Mouse (Mus musculus): ENCODE data around the gene H13. TPM values are rescaled to one million over a fixed set of nuclear protein-coding genes. Genes with fewer than 3 reads are reported as not detected.

H13 gene
- polyA plus RNA-seq, 1 experiment from 2014 or later = 98.1 TPM

- Histone ChIP-seq H3K27me3 (ENCODE audit: insufficient read depth, low read length) (peaks cover 34% of the 10 kb centered on the region), H3K9ac (no peak overlapping the region; the same call in 1 of the 2 replicates), H3K4me1 (ENCODE audit: insufficient read depth) (no peaks in the 10 kb centered on the region), H3K27ac (ENCODE audit: low read depth) (no peak overlapping the region), H3K4me2 (peak overlapping the region; percentile 83; the same call in 1 of the 2 replicates), H3K9me3 (ENCODE audit: low read depth, low read length) (no peaks in the 10 kb centered on the region), H3K36me3 (ENCODE audit: insufficient read depth) (no peaks in the 10 kb centered on the region), H3K4me3 (ENCODE audit: low read depth, low read length) (peak overlapping the region; percentile 51; the same call in 1 of the 2 replicates)
- TF ChIP-seq CTCF (IDR thresholded peaks at IDR 0.05; ENCODE audit: low read depth) = no peak
- ATAC-seq (ENCODE audit: insufficient read depth) (no peak), DNase-seq (no peak)
- WGBS = 45% methylated on average over 17 of the region's 17 CpGs
Measured at GRCm38 (mm10) chr2:152628066-152628465, 41.2 kb upstream of the H13 start.

DNA sequence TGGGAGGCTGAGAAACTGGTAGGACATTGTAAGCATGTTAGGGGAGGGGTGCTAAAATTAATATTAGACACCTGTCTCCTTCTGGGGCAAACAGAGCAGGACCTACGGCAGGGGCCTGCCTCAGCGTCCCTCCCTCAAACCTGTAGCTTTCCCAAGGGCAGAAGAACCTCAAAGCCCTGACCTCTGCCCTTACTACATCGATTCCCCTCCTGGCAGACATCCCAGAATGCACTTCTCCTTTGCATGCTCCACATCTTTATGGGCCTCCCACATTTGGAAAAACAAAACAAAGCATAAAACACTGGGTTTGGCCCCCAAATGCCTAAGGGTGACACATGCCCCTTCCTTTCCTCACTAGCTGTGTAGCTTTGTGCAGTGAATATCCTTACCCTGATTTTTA, 40.0 kb upstream of the H13 start:
- H3K9ac ChIP-seq = no peak overlapping the region
- DNase-seq (no peak), ATAC-seq (ENCODE audit: insufficient read depth) (no peak)
- no peak overlapping the region for H3K4me2 ChIP-seq
- WGBS = 39% methylated on average over 3 of the region's 3 CpGs
- H3K27ac ChIP-seq (ENCODE audit: low read depth) = no peak overlapping the region
- no peaks in the 10 kb centered on the region for H3K9me3 ChIP-seq (ENCODE audit: low read depth, low read length)
- no peaks in the 10 kb centered on the region for H3K4me1 ChIP-seq (ENCODE audit: insufficient read depth)
- no peak for TF ChIP-seq CTCF (IDR thresholded peaks at IDR 0.05; ENCODE audit: low read depth)
- peaks cover 34% of the 10 kb centered on the region for H3K27me3 ChIP-seq (ENCODE audit: insufficient read depth, low read length)
- H3K4me3 ChIP-seq (ENCODE audit: low read depth, low read length) = no peak overlapping the region
- no peaks in the 10 kb centered on the region for H3K36me3 ChIP-seq (ENCODE audit: insufficient read depth)

- DNase-seq (no peak), ATAC-seq (ENCODE audit: insufficient read depth) (no peak)
- Histone ChIP-seq H3K36me3 (ENCODE audit: insufficient read depth) (no peaks in the 10 kb centered on the region), H3K4me3 (ENCODE audit: low read depth, low read length) (no peak overlapping the region), H3K9me3 (ENCODE audit: low read depth, low read length) (no peaks in the 10 kb centered on the region), H3K4me2 (no peak overlapping the region), H3K27me3 (ENCODE audit: insufficient read depth, low read length) (peaks cover 34% of the 10 kb centered on the region), H3K9ac (no peak overlapping the region), H3K4me1 (ENCODE audit: insufficient read depth) (no peaks in the 10 kb centered on the region), H3K27ac (ENCODE audit: low read depth) (no peak overlapping the region)
- WGBS = 72% methylated on average over 6 of the region's 6 CpGs
- no peak for TF ChIP-seq CTCF (IDR thresholded peaks at IDR 0.05; ENCODE audit: low read depth)
Measured at GRCm38 (mm10) chr2:152629904-152630303, 39.4 kb upstream of the H13 start.

GRCm38 (mm10) chr2:152633334-152633733, 35.9 kb upstream of the H13 start:
- DNase-seq = peak; percentile 70
- Histone ChIP-seq H3K4me2 (peak overlapping the region; percentile 45; the same call in 1 of the 2 replicates), H3K9me3 (ENCODE audit: low read depth, low read length) (no peaks in the 10 kb centered on the region), H3K4me3 (ENCODE audit: low read depth, low read length) (peak overlapping the region; percentile 5; the same call in 1 of the 2 replicates), H3K4me1 (ENCODE audit: insufficient read depth) (peaks cover 3% of the 10 kb centered on the region; the same call in 1 of the 2 replicates), H3K9ac (peak overlapping the region; percentile 32), H3K36me3 (ENCODE audit: insufficient read depth) (no peaks in the 10 kb centered on the region), H3K27me3 (ENCODE audit: insufficient read depth, low read length) (peaks cover 6% of the 10 kb centered on the region; the same call in 1 of the 2 replicates), H3K27ac (ENCODE audit: low read depth) (no peak overlapping the region; the same call in 1 of the 2 replicates)
- TF ChIP-seq CTCF (IDR thresholded peaks at IDR 0.05; ENCODE audit: low read depth) = no peak
- ATAC-seq (ENCODE audit: insufficient read depth) = no peak
- 19% methylated on average over 17 of the region's 17 CpGs for whole genome bisulfite sequencing

DNA sequence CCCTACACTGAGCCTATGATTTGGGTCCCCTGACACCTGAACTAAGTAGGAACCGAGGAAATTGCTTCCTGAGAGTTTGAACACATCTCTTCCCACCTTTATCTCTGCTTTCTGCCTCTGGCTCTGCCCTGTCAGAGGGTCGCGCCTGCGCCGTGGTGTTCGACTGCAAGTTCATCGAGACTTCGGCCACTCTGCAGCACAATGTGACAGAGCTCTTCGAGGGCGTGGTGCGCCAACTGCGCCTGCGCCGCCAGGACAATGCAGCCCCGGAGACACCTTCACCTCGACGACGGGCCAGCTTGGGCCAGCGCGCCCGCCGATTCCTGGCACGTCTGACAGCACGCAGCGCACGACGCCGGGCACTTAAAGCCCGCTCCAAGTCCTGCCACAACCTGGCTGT, 35.0 kb upstream of the H13 start:
- H3K36me3 ChIP-seq (ENCODE audit: insufficient read depth) = no peaks in the 10 kb centered on the region
- H3K9ac ChIP-seq = no peak overlapping the region
- TF ChIP-seq CTCF (IDR thresholded peaks at IDR 0.05; ENCODE audit: low read depth) = no peak
- no peak overlapping the region for H3K4me2 ChIP-seq
- WGBS = 61% methylated on average over 29 of the region's 29 CpGs
- peaks cover 7% of the 10 kb centered on the region for H3K4me1 ChIP-seq (ENCODE audit: insufficient read depth)
- no peak overlapping the region for H3K27ac ChIP-seq (ENCODE audit: low read depth)
- H3K4me3 ChIP-seq (ENCODE audit: low read depth, low read length) = no peak overlapping the region
- no peaks in the 10 kb centered on the region for H3K9me3 ChIP-seq (ENCODE audit: low read depth, low read length)
- DNase-seq = no peak
- H3K27me3 ChIP-seq (ENCODE audit: insufficient read depth, low read length) = no peaks in the 10 kb centered on the region
- no peak for ATAC-seq (ENCODE audit: insufficient read depth)

DNA sequence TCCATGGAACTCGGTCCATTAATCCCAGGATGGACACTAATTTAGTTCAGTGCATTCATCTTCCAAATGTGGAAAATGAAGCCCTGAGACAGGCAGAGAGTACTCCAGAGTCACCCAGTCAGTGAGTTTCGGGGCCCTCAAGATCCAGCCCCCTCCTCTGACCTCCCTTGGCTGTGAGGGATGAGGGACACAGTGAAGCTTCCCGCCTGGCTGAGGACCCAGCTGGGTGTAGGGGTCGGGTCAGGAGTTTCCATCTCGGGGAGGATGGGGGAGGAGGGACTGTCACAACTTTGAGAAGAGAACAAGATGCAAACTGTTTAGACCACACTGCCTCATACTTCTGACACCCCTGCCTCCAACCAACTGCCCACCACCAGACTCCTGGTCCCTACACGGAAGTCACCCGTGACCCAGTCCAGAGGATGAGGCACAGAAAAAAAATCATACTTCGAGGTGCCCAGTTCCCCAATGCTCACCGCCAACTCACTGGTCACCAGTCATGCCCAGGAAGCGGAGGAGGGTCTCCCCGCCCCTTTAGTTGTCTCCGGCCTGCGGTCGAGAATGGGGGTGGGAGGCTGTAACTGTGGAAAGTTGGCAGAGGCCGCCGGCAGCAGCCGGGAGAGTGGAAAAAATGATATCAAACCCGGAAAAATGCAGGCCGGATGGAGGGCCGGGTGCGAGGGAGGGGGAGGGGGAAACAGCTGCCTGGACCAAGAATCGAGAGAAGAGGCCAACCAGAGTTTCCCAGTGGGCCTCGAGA, 32.8 kb upstream of the H13 start:
- Histone ChIP-seq H3K27me3 (ENCODE audit: insufficient read depth, low read length) (no peaks in the 10 kb centered on the region), H3K9me3 (ENCODE audit: low read depth, low read length) (no peaks in the 10 kb centered on the region), H3K36me3 (ENCODE audit: insufficient read depth) (no peaks in the 10 kb centered on the region), H3K4me2 (peak overlapping the region; percentile 42), H3K9ac (peak overlapping the region; percentile 5; the same call in 1 of the 2 replicates), H3K27ac (ENCODE audit: low read depth) (peak overlapping the region; percentile 97), H3K4me1 (ENCODE audit: insufficient read depth) (peaks cover 11% of the 10 kb centered on the region), H3K4me3 (ENCODE audit: low read depth, low read length) (no peak overlapping the region)
- ATAC-seq (ENCODE audit: insufficient read depth) (peak; percentile 80), DNase-seq (peak; percentile 91)
- WGBS = 32% methylated on average over 23 of the region's 23 CpGs
- no peak for TF ChIP-seq CTCF (IDR thresholded peaks at IDR 0.05; ENCODE audit: low read depth)

DNA sequence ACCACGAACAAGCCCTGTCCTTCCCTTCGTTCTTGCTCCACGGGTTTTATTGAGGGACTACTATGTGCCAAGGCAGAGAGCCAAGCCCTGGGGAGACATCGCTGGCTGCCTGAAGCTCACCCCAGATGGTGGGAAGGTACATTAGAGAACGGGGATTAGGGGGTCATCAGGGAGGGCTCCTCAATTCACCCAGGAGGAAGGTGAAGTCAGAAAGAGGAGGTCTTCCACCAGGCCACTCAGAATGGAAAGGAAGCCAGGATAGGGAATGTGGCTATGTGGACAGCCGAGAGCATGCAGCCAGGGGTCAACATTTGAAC, 32.3 kb upstream of the H13 start:
- no peak overlapping the region for H3K4me3 ChIP-seq (ENCODE audit: low read depth, low read length)
- H3K9me3 ChIP-seq (ENCODE audit: low read depth, low read length) = no peaks in the 10 kb centered on the region
- no peaks in the 10 kb centered on the region for H3K36me3 ChIP-seq (ENCODE audit: insufficient read depth)
- peak overlapping the region; percentile 97 for H3K27ac ChIP-seq (ENCODE audit: low read depth)
- 47% methylated on average over 6 of the region's 6 CpGs for WGBS
- DNase-seq = no peak
- peaks cover 11% of the 10 kb centered on the region for H3K4me1 ChIP-seq (ENCODE audit: insufficient read depth)
- H3K27me3 ChIP-seq (ENCODE audit: insufficient read depth, low read length) = no peaks in the 10 kb centered on the region
- H3K4me2 ChIP-seq = peak overlapping the region; percentile 42
- H3K9ac ChIP-seq = no peak overlapping the region; the same call in 1 of the 2 replicates
- no peak for TF ChIP-seq CTCF (IDR thresholded peaks at IDR 0.05; ENCODE audit: low read depth)
- no peak; the same call in 1 of the 2 replicates for ATAC-seq (ENCODE audit: insufficient read depth)

Data from lung, embryonic 14.5 days (tissue).